Mouse (Mus musculus) spleen, postnatal 0 days (tissue): Measurements from ENCODE around the gene Dis3. TPM values are rescaled to one million over a fixed set of nuclear protein-coding genes. Genes with fewer than 3 reads are reported as not detected.

Experiments
- polyA plus RNA-seq: library from polyadenylated mRNA; unstranded; fragments of >200 nt; fragmentation: Nextera tagmentation; extraction: Ambion mirVana; gene quantifications from 2 replicates; pipeline ENCODE4 v1.2.1, GENCODE M21; 2015

Gene Dis3
- polyA plus RNA-seq = 18.8 and 19.3 TPM in 2 replicates

DNA sequence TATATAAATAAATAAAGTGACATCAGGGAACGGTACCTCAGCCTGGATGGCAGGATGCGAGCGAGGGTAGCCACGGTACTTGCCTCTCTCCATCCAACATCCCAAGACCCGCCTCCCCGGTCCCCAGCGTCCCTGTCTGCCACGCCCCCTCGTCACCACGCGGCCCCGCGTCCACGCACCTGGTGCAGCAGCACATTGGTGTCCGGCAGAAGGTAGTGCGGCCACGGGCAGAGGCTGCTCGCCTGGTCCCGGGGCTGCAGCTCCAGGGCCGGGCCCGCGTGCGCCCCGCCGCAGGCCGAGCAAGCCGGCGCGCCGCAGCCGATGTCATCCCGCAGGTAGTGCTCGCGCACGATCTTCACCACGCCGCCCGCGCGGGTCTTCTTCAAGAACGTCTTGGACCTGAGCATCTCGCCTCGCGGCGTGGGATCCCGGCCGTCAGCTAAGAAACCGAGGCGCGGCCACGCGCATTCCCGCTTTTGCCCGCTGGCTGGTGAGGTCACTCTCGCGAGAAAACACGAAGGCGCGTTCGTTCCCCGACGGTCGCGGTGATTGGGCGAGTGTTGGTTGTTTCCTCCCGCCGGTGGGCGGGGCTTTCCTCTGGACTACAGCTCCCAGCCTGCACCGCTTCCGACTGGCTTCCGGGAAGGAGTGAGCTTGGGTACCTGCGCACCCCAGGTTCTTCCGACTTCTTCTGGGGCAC lies at the start of gene Dis3, which contains the start of gene Pibf1:
Gene Dis3, minus strand, starts transcription at position 504 of the 700 bp plus-strand sequence.
Gene Pibf1, plus strand, starts transcription at position 158 of the 700 bp plus-strand sequence.

DNA sequence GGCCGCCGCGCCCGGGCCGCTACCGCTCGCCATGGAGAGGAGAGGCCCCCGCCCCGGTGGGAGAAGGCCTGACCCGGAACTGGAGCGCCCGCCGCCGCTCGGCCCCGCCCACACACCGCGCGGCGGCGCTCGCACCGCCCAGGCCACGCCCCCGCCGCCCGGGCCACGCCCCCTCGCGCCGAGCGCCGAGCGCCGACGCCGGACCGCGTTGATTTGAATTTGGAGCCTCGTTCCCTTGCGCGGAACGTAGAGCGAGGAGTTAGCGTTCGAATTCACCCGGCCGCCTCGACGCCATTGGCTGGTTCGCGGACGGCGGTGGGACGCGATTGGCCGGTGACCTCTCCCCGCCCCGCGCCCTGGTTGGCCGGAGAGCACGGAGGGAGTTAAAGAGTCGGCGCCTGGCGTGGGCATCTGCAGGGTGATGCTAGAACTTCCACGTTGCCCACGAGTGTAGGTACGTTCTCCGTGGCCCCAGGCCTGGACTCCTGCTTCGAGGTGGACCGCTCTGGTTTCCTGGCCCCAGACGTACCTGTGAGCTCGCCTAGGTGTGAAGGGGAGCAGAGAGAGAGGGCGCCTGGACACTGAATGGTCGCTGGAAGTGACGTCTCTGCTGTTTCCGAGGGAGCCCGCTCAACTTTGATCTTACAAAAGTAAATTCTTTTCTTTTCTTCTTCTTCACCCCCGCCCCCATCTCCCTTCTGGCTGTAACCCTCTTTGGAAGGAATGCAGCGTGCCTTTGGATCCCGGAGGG lies 53.4 kb downstream of the Dis3 start, which contains the start of the genes Mzt1 and Bora:
Gene Mzt1, minus strand, starts transcription at position 104 of the 751 bp plus-strand sequence.
Gene Bora, plus strand, starts transcription at position 192 of the 751 bp plus-strand sequence.

Other genes with a start within 250 kb of the Dis3 start
- gene Rpl36a-ps1, start 105.5 kb downstream of the Dis3 start, polyA plus RNA-seq = 3.5 and 4.0 TPM in 2 replicates
- 88.0 and 92.6 TPM in 2 replicates for gene Mzt1, start 53.6 kb downstream of the Dis3 start, polyA plus RNA-seq
- gene Bora, start 53.5 kb downstream of the Dis3 start, polyA plus RNA-seq = 49.7 and 53.6 TPM in 2 replicates
- gene Pibf1, start 346 bp downstream of the Dis3 start, polyA plus RNA-seq = 9.0 and 9.5 TPM in 2 replicates
- gene Klf5, start 198.9 kb upstream of the Dis3 start, polyA plus RNA-seq = 6.9 and 8.3 TPM in 2 replicates